Comparison of ENCODE assay signal across 8 mouse cellular contexts in the genomic region with DNA sequence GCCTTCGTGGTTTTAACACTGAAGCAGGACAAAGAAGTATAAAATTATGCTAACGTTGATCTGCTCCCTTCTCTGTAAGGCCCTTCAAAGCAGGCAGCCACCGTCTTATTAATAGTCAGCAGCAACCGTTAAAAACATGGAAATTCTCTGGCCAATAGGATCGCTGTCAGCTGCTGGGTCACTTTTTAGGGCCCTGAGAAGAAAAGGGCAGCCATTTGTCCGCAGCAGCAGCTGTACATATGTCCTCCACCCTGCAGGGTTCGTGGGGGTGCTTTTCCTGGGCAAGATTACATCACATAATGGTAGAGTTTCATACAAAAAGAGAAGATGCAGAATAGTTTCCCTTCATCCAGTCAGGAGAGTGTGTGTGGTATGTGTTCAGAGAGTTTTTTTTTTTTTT. TPM values are rescaled to one million over a fixed set of nuclear protein-coding genes. Genes with fewer than 3 reads are reported as not detected.
A peak's percentile ranks its signal among the peaks of the same experiment; 100 is the strongest.
DNase-seq lines count a peak whose midpoint lies in the region; ATAC-seq and TF ChIP-seq lines count a peak whose summit lies in the region.

No protein-coding gene starts in this region.

- peak; percentile 9 to 10 for DNase-seq in cerebellum, postnatal 10 days
- DNase-seq in cerebellum, postnatal 14 days = no peak
- DNase-seq in lung, postnatal 0 days (ENCODE audit: low spot score) = peak; percentile 18
- no peak for DNase-seq in lung, postnatal 36 days
- DNase-seq in layer of hippocampus, postnatal 36 days = no peak

- peaks cover 38% of the 10 kb centered on the region; the same call in 1 of the 2 replicates for H3K36me3 ChIP-seq in lung, postnatal 0 days (ENCODE audit: insufficient read depth, low read length)
- H3K36me3 ChIP-seq in intestine, postnatal 0 days (ENCODE audit: control insufficient read depth, insufficient read depth) = peaks cover 44% of the 10 kb centered on the region
- H3K36me3 ChIP-seq in stomach, embryonic 15.5 days = peaks cover 30% of the 10 kb centered on the region

- no peak for TF ChIP-seq EP300 in lung, postnatal 0 days (IDR thresholded peaks at IDR 0.05)

- H3K4me2 ChIP-seq in lung, postnatal 0 days (replicated peaks; ENCODE audit: low read depth, low read length) = peak overlapping the region; percentile 68; the same call in 1 of the 2 replicates
- 0 out of 2 replicates have a peak overlapping the region, but pooled peaks have one; percentile 72 for H3K4me2 ChIP-seq in intestine, postnatal 0 days (replicated peaks; ENCODE audit: low read depth)
- peak overlapping the region; percentile 60; the same call in 1 of the 2 replicates for H3K4me2 ChIP-seq in stomach, embryonic 15.5 days

- H3K9ac ChIP-seq in lung, postnatal 0 days (replicated peaks; ENCODE audit: low read depth) = no peak overlapping the region
- no peak overlapping the region for H3K9ac ChIP-seq in intestine, postnatal 0 days (ENCODE audit: low read depth, low read length)
- H3K9ac ChIP-seq in stomach, embryonic 15.5 days = no peak overlapping the region

- H3K27ac ChIP-seq in lung, postnatal 0 days (ENCODE audit: low read length) = no peak overlapping the region
- H3K27ac ChIP-seq in intestine, postnatal 0 days (ENCODE audit: low read depth, low read length) = no peak overlapping the region
- no peak overlapping the region for H3K27ac ChIP-seq in stomach, embryonic 15.5 days

- H3K27me3 ChIP-seq in lung, postnatal 0 days (replicated peaks; ENCODE audit: insufficient read depth, low read length) = no peaks in the 10 kb centered on the region
- H3K27me3 ChIP-seq in intestine, postnatal 0 days (replicated peaks; ENCODE audit: control insufficient read depth, insufficient read depth, low read length) = no peaks in the 10 kb centered on the region
- H3K27me3 ChIP-seq in stomach, embryonic 15.5 days (replicated peaks) = no peaks in the 10 kb centered on the region

- no peak for TF ChIP-seq CTCF in lung, postnatal 0 days (IDR thresholded peaks at IDR 0.05)
- no peak for TF ChIP-seq CTCF in intestine, postnatal 0 days (IDR thresholded peaks at IDR 0.05; ENCODE audit: low read depth)

- no peak overlapping the region for H3K4me3 ChIP-seq in lung, postnatal 0 days (ENCODE audit: low read depth, low read length)
- H3K4me3 ChIP-seq in intestine, postnatal 0 days (ENCODE audit: low read depth, low read length) = no peak overlapping the region
- H3K4me3 ChIP-seq in stomach, embryonic 15.5 days (replicated peaks) = peak overlapping the region; percentile 5; the same call in 1 of the 2 replicates

- no peak for ATAC-seq in lung, postnatal 0 days
- ATAC-seq in intestine, postnatal 0 days = no peak
- ATAC-seq in stomach, embryonic 15.5 days (ENCODE audit: insufficient read depth, low FRiP score, low read depth) = no peak
- ATAC-seq in megakaryocyte-erythroid progenitor cell, adult 5-6 weeks (replicated peaks; ENCODE audit: low FRiP score, low TSS enrichment, poor library complexity, severe bottlenecking) = no peak

- 0 out of 2 replicates have a peak, but pooled peaks cover 3% of the 10 kb centered on the region for H3K4me1 ChIP-seq in lung, postnatal 0 days (ENCODE audit: insufficient read depth, low read depth, low read length)
- no peaks in the 10 kb centered on the region for H3K4me1 ChIP-seq in intestine, postnatal 0 days (replicated peaks; ENCODE audit: control insufficient read depth, insufficient read depth, low read length)
- H3K4me1 ChIP-seq in stomach, embryonic 15.5 days = no peaks in the 10 kb centered on the region

- WGBS in lung, postnatal 0 days = 55% methylated on average over 7 of the region's 7 CpGs
- WGBS in intestine, postnatal 0 days = 62% methylated on average over 7 of the region's 7 CpGs
- 56% methylated on average over 7 of the region's 7 CpGs for WGBS in stomach, embryonic 15.5 days

- no peaks in the 10 kb centered on the region for H3K9me3 ChIP-seq in lung, postnatal 0 days (ENCODE audit: low read length)
- H3K9me3 ChIP-seq in intestine, postnatal 0 days (ENCODE audit: control insufficient read depth) = no peaks in the 10 kb centered on the region
- no peaks in the 10 kb centered on the region for H3K9me3 ChIP-seq in stomach, embryonic 15.5 days

RNA-seq across cellular contexts. Expression of a gene that starts 3.0 kb away (rescaled TPM):
- polyA plus RNA-seq in lung, postnatal 0 days (2015; fragmentation: Nextera tagmentation; extraction: Ambion mirVana) = 50.2 and 51.2 TPM in 2 replicates
- polyA plus RNA-seq in intestine, postnatal 0 days (2015; fragmentation: Nextera tagmentation; extraction: Ambion mirVana) = 28.0 and 34.5 TPM in 2 replicates
- polyA plus RNA-seq in stomach, embryonic 15.5 days (2015; fragmentation: Nextera tagmentation; extraction: Ambion mirVana) = 38.8 and 41.5 TPM in 2 replicates
- 10 to 100 TPM; 49.1 to 54.8 TPM for total RNA-seq in layer of hippocampus, postnatal 36 days (2021)
- 6.6 and 15.3 TPM in 2 replicates for total RNA-seq in megakaryocyte-erythroid progenitor cell, adult 5-6 weeks (2014; fragmentation: Nextera tagmentation)
- total RNA-seq in megakaryocyte-erythroid progenitor cell, adult 5-6 weeks (2017) = 13.6 and 25.1 TPM in 2 replicates

Comparison
In these comparisons a context has a peak if more than half of its experiments do, and no peak if none do; other contexts are left out.
1. DNase-seq: peak in cerebellum, postnatal 10 days (2 of 2) and lung, postnatal 0 days (single experiment); none in cerebellum, postnatal 14 days (0 of 2), lung, postnatal 36 days (single experiment) and layer of hippocampus, postnatal 36 days (0 of 2).
2. Peak in every context shown above with its lines, with median percentiles within 50 percentile points of each other: H3K4me2 ChIP-seq.